Mouse (Mus musculus) urinary bladder, adult 2 months (tissue): ENCODE results near the gene Vil1. TPM values are rescaled to one million over a fixed set of nuclear protein-coding genes. Genes with fewer than 3 reads are reported as not detected.
"Not testable (repeated sequence)": the region's sequence is repeated elsewhere in the genome, so short reads cannot be mapped to it uniquely, and the experiment has no call there.

Experiments
- DNase-seq: peaks from one replicate; pipeline ENCODE4 v3.0.0; 2022; ENCODE audit warnings: low spot score
- polyA plus RNA-seq: library from polyadenylated mRNA; depleted of rRNA; stranded (reverse); fragments of >200 nt; gene quantifications from 2 replicates; pipeline ENCODE4 v1.2.3, GENCODE M21; 2012

Gene Vil1
- polyA plus RNA-seq, 1 experiment = 0.07 TPM

- DNase-seq = no peak
Observed at GRCm38 (mm10) chr1:74387386-74387988, 21.7 kb upstream of the Vil1 start.

GRCm38 (mm10) chr1:74388398-74388920 is 20.7 kb upstream of the Vil1 start:
- DNase-seq = no peak

GRCm38 (mm10) chr1:74389831-74390286 is 19.3 kb upstream of the Vil1 start:
- no peak for DNase-seq

GRCm38 (mm10) chr1:74390287-74390906 is 18.8 kb upstream of the Vil1 start:
- DNase-seq = no peak

GRCm38 (mm10) chr1:74390924-74391748 is 18.0 kb upstream of the Vil1 start, which contains the start of gene Ctdsp1:
TSS of gene Ctdsp1 (plus strand) at chr1:74391509.
- peak; percentile 95 for DNase-seq

- peak; percentile 81 for DNase-seq
Observed at GRCm38 (mm10) chr1:74391844-74392441, 17.2 kb upstream of the Vil1 start.

- no peak for DNase-seq
Observed at GRCm38 (mm10) chr1:74392446-74392994, 16.7 kb upstream of the Vil1 start.

GRCm38 (mm10) chr1:74393010-74393409 is 16.2 kb upstream of the Vil1 start:
- no peak for DNase-seq

- DNase-seq = no peak
Observed at GRCm38 (mm10) chr1:74393697-74394096, 15.5 kb upstream of the Vil1 start.

GRCm38 (mm10) chr1:74394311-74394710 is 14.9 kb upstream of the Vil1 start:
- no peak for DNase-seq

- DNase-seq = no peak
Observed at GRCm38 (mm10) chr1:74394858-74395257, 14.3 kb upstream of the Vil1 start.

GRCm38 (mm10) chr1:74395290-74395689 is 13.9 kb upstream of the Vil1 start:
- no peak for DNase-seq

- not testable (repeated sequence) for DNase-seq
Observed at GRCm38 (mm10) chr1:74396456-74397222, 12.5 kb upstream of the Vil1 start.

- DNase-seq = peak; percentile 97
Observed at GRCm38 (mm10) chr1:74397268-74397918, 11.8 kb upstream of the Vil1 start.

- no peak for DNase-seq
Observed at GRCm38 (mm10) chr1:74397919-74398451, 11.2 kb upstream of the Vil1 start.

GRCm38 (mm10) chr1:74400531-74400930 is 8.6 kb upstream of the Vil1 start:
- DNase-seq = no peak

GRCm38 (mm10) chr1:74401015-74401702 is 8.0 kb upstream of the Vil1 start:
- no peak for DNase-seq

GRCm38 (mm10) chr1:74404206-74404605 is 5.0 kb upstream of the Vil1 start:
- no peak for DNase-seq

GRCm38 (mm10) chr1:74411753-74412325 is 2.7 kb downstream of the Vil1 start:
- no peak for DNase-seq
